Mouse (Mus musculus) neural tube, embryonic 14.5 days (tissue): ENCODE measurements around the gene Ccdc92b. TPM values are rescaled to one million over a fixed set of nuclear protein-coding genes. Genes with fewer than 3 reads are reported as not detected.

Experiments used
- ATAC-seq: fragments of 200-750 bp; cut with Nextera tagmentation; 2 replicates; pipeline ENCODE4 v1.8.0; 2017; ENCODE audit warnings: low read depth, mild to moderate bottlenecking, moderate TSS enrichment, moderate library complexity
- H3K27ac ChIP-seq: fragments of 300-500 bp; sonication (generic); 2 replicates; pipeline ENCODE4 v1.5.1; 2014; ENCODE audit warnings: low read depth, mild to moderate bottlenecking, control low read depth, low read length, moderate library complexity, mixed read lengths
- H3K27me3 ChIP-seq: fragments of 300-500 bp; sonication (generic); 2 replicates; pipeline ENCODE4 v1.6.1; 2014; ENCODE audit warnings: low read length; ENCODE audit not compliant: control insufficient read depth, insufficient read depth
- H3K36me3 ChIP-seq: fragments of 300-500 bp; sonication (generic); 2 replicates; pipeline ENCODE4 v1.6.1; 2014; ENCODE audit warnings: low read length, mixed read lengths; ENCODE audit not compliant: control insufficient read depth, insufficient read depth
- H3K4me1 ChIP-seq: fragments of 300-500 bp; sonication (generic); 2 replicates; pipeline ENCODE4 v1.6.1; 2014; ENCODE audit warnings: low read length; ENCODE audit not compliant: control insufficient read depth, insufficient read depth
- H3K4me2 ChIP-seq: fragments of 300-500 bp; sonication (generic); 2 replicates; pipeline ENCODE4 v1.6.1; 2014; ENCODE audit warnings: mild to moderate bottlenecking, low read depth, low read length, control low read depth
- H3K4me3 ChIP-seq: fragments of 300-500 bp; sonication (generic); 2 replicates; pipeline ENCODE4 v1.5.1; 2014; ENCODE audit warnings: low read depth, low read length, control low read depth, mixed read lengths
- H3K9ac ChIP-seq: fragments of 300-500 bp; sonication (generic); replicated peaks from 2 replicates; pipeline ENCODE4 v1.6.1; 2014; ENCODE audit warnings: low read depth, mild to moderate bottlenecking, control low read depth, low read length, mixed read lengths
- H3K9me3 ChIP-seq: fragments of 300-500 bp; sonication (generic); 2 replicates; pipeline ENCODE4 v1.6.1; 2016; ENCODE audit warnings: low read length; ENCODE audit not compliant: control insufficient read depth
- WGBS: fragments of 180-500 bp; shearing (Covaris S2); extraction: QIAGEN DNeasy Blood & Tissue Kit; methylation state at CpG from one replicate; pipeline ENCODE4 v1.1.7; 2014; 5-methylcytosine and 5-hydroxymethylcytosine counted together
- polyA plus RNA-seq: library from polyadenylated mRNA; unstranded; fragments of >200 nt; fragmentation: Nextera tagmentation; extraction: Ambion mirVana; gene quantifications from 2 replicates; pipeline ENCODE4 v1.2.1, GENCODE M21; 2014

Gene Ccdc92b
- polyA plus RNA-seq, 1 experiment from 2014 or later, result 4.1 TPM

DNA sequence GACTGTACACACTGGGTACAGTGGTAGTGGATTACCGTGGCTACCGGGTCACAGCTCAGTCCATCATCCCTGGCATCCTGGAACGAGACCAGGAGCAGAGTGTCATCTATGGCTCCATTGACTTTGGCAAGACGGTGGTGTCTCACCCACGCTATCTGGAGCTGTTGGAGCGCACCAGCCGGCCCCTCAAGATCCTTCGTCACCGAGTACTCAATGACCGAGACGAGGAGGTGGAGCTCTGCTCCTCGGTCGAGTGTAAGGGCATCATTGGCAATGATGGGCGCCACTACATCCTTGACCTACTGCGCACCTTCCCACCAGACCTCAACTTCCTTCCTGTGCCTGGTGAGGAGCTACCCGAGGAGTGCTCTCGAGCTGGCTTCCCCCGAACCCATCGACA is 42.2 kb downstream of the Ccdc92b start:
- Histone ChIP-seq H3K9ac (no peak overlapping the region), H3K4me3 (no peak overlapping the region), H3K27me3 (no peaks in the 10 kb centered on the region), H3K9me3 (no peaks in the 10 kb centered on the region), H3K4me1 (no peaks in the 10 kb centered on the region), H3K36me3 (peaks cover 81% of the 10 kb centered on the region), H3K27ac (no peak overlapping the region), H3K4me2 (no peak overlapping the region)
- ATAC-seq, result no peak
- WGBS, result 97% methylated on average over 19 of the region's 19 CpGs

DNA sequence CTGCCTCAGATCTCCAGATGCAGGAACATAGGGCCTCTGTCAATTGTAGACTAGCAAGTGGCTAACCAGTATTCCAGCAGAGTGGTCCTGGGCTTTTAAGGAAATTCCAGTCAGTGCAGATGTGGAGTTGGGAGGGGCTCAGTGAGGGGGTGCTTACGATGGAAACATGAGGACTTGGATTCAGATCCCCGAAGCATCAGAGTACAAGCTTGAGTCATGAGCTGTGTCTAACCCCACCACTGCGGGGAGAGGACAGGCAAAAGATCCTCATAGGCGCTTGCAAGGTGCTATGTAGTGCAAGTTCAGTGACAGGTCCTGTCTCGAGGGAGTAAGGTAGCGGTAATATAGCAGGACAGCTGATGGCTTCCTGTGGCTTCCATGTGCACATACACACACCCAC is 42.8 kb downstream of the Ccdc92b start:
- no peaks in the 10 kb centered on the region for H3K4me1 ChIP-seq
- H3K36me3 ChIP-seq, result peaks cover 83% of the 10 kb centered on the region
- H3K27me3 ChIP-seq, result no peaks in the 10 kb centered on the region
- 89% methylated on average over 6 of the region's 6 CpGs for WGBS
- no peak for ATAC-seq
- no peak overlapping the region for H3K27ac ChIP-seq
- no peaks in the 10 kb centered on the region for H3K9me3 ChIP-seq
- no peak overlapping the region for H3K4me3 ChIP-seq
- H3K4me2 ChIP-seq, result no peak overlapping the region
- H3K9ac ChIP-seq, result no peak overlapping the region

DNA sequence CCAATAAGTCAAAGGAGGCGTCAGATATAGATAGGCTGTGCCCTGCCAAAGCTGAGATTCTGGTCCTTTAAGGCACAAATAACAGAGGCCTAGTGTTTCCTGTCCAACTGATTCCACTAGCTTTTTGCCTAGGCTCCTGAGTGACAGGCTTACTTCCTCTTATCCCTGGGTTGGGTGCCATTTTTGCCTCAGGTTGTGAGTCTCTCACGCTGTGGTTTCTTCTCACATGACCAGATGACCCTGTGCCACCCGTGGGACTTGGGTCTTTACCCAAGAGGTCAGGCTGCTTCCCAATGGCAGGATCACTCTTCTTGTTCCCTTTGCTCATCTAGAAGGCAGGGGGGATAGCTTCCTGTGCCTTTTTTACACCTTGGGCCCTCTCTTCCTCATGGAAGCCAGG is 44.9 kb downstream of the Ccdc92b start:
- Histone ChIP-seq H3K9ac (no peak overlapping the region), H3K27me3 (no peaks in the 10 kb centered on the region), H3K27ac (no peak overlapping the region), H3K4me3 (no peak overlapping the region), H3K36me3 (peaks cover 79% of the 10 kb centered on the region), H3K4me1 (no peaks in the 10 kb centered on the region), H3K9me3 (no peaks in the 10 kb centered on the region), H3K4me2 (no peak overlapping the region)
- no peak for ATAC-seq
- 94% methylated on average over 3 of the region's 3 CpGs for WGBS

DNA sequence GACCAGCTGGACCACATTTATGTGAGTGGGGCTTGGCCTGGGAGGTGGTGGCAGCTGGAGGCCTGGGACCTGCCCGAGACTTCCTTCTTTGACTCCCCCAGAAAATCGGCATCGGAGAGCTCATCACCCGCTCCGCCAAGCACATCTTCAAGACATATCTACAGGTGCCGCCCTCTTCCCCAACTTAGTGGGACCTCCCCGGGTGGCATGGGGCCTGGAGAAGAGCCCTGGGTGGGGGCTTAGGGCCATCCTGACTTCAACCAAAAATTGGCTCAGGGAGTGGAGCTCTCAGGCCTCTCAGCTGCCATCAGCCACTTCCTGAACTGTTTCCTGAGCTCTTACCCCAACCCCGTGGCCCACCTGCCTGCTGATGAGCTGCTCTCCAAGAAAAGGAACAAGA is 45.5 kb downstream of the Ccdc92b start:
- Histone ChIP-seq H3K27ac (no peak overlapping the region), H3K27me3 (no peaks in the 10 kb centered on the region), H3K36me3 (peaks cover 73% of the 10 kb centered on the region), H3K4me1 (no peaks in the 10 kb centered on the region), H3K4me2 (no peak overlapping the region), H3K9ac (no peak overlapping the region), H3K9me3 (no peaks in the 10 kb centered on the region), H3K4me3 (no peak overlapping the region)
- ATAC-seq, result no peak
- 96% methylated on average over 8 of the region's 8 CpGs for WGBS

DNA sequence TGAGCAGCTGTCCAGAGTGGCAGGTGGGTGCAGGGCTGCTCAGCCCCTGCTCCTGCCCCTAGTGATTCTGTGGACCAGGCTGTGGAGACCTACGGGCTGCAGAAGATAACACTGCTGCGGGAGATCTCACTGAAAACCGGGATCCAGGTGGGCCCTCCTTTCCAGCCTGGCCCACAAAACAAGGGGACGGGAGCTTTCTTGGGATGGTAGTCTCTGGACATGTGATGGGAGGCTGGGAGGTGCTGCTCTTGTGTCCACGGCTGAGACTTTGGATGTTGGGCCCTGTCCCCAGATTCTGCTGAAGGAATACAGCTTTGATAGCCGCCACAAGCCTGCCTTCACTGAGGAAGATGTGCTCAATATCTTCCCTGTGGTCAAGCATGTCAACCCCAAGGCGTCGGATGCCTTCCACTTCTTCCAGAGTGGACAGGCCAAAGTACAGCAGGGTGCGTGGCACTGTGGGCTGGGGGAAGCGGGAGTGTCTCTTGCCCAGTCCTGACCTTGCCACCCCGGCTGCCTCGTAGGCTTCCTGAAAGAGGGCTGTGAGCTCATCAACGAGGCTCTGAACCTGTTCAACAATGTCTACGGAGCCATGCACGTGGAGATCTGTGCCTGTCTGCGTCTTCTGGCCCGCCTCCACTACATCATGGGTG is 46.4 kb downstream of the Ccdc92b start:
- H3K9ac ChIP-seq, result no peak overlapping the region
- no peak overlapping the region for H3K4me3 ChIP-seq
- no peak overlapping the region for H3K4me2 ChIP-seq
- H3K27me3 ChIP-seq, result no peaks in the 10 kb centered on the region
- H3K9me3 ChIP-seq, result no peaks in the 10 kb centered on the region
- no peaks in the 10 kb centered on the region for H3K4me1 ChIP-seq
- 96% methylated on average over 17 of the region's 17 CpGs for WGBS
- peaks cover 65% of the 10 kb centered on the region for H3K36me3 ChIP-seq
- no peak for ATAC-seq
- H3K27ac ChIP-seq, result no peak overlapping the region

DNA sequence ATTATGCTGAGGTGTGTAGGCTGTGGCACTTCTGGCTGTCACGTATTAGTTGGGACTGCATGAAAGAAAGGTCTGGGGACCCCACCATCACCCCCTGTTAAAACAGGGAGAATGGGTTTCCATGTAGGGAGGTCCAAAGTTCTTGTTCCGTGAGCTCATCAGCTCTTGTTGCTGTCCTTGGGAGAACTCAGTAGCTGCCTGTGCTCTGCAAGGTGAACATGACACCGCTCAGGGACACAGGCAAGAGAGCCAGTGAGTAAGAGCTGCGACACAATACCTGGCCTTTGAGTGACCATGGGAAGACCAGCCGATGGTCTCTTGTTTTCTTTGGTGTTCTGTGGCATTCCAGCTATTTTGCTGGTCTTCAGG is 46.9 kb downstream of the Ccdc92b start:
- Histone ChIP-seq H3K9ac (no peak overlapping the region), H3K4me3 (no peak overlapping the region), H3K4me2 (no peak overlapping the region), H3K9me3 (no peaks in the 10 kb centered on the region), H3K4me1 (no peaks in the 10 kb centered on the region), H3K27ac (no peak overlapping the region), H3K36me3 (peaks cover 63% of the 10 kb centered on the region), H3K27me3 (no peaks in the 10 kb centered on the region)
- no peak for ATAC-seq
- 94% methylated on average over 5 of the region's 5 CpGs for WGBS

DNA sequence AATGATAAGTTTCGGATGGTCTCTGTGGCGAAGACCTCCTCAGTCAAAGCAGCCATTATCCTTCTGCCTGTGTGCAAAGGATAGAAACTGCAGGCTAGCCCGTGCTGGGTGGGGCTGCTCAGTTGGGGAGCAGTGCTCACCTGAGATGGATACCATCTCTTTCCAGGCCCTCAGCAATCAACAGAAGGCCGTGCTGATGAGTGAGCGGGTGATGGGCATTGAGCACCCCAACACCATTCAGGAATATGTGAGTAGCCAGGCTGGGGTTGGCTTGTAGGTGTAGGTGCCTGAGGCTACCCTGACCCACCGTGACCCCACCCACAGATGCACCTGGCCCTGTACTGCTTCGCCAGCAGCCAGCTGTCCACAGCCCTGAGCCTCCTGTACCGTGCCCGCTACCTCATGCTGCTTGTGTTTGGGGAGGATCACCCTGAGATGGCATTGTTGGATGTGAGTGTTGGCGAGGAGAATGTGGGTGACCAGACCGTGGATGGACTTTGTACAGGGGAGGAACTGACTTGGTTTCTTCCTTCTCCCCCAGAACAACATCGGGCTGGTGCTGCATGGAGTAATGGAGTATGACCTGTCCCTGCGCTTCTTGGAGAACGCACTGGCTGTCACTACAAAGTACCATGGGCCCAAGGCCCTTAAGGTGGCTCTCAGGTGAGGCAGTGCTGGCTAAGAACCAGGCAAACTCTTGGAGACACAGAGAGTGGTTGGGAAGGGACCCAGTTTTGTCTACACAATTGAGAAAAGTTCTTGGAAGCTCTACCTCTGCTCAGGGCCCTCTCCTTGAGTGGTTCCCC is 47.6 kb downstream of the Ccdc92b start:
- no peaks in the 10 kb centered on the region for H3K27me3 ChIP-seq
- no peaks in the 10 kb centered on the region for H3K4me1 ChIP-seq
- H3K27ac ChIP-seq, result no peak overlapping the region
- ATAC-seq, result no peak
- WGBS, result 97% methylated on average over 14 of the region's 14 CpGs
- no peak overlapping the region for H3K9ac ChIP-seq
- no peaks in the 10 kb centered on the region for H3K9me3 ChIP-seq
- H3K4me2 ChIP-seq, result no peak overlapping the region
- no peak overlapping the region for H3K4me3 ChIP-seq
- H3K36me3 ChIP-seq, result peaks cover 56% of the 10 kb centered on the region

DNA sequence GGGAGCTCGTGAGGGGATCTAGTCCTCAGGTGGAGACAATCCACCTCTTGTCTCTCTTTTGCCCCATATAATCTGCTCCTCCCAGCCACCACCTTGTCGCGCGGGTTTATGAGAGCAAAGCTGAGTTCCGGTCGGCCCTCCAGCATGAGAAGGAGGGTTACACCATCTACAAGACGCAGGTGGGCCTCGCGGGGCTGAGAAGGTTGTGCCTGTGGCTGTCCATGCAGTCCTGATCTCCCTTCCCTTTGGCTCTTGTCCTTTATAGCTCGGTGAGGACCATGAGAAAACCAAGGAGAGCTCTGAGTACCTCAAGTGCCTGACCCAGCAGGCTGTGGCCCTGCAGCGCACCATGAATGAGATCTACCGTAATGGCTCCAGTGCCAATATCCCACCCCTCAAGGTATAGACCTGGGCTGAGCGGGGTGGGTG is 48.2 kb downstream of the Ccdc92b start:
- Histone ChIP-seq H3K9me3 (no peaks in the 10 kb centered on the region), H3K36me3 (peaks cover 49% of the 10 kb centered on the region), H3K9ac (no peak overlapping the region), H3K27me3 (no peaks in the 10 kb centered on the region), H3K4me3 (no peak overlapping the region), H3K27ac (no peak overlapping the region), H3K4me1 (no peaks in the 10 kb centered on the region), H3K4me2 (no peak overlapping the region)
- 94% methylated on average over 13 of the region's 13 CpGs for WGBS
- no peak for ATAC-seq

DNA sequence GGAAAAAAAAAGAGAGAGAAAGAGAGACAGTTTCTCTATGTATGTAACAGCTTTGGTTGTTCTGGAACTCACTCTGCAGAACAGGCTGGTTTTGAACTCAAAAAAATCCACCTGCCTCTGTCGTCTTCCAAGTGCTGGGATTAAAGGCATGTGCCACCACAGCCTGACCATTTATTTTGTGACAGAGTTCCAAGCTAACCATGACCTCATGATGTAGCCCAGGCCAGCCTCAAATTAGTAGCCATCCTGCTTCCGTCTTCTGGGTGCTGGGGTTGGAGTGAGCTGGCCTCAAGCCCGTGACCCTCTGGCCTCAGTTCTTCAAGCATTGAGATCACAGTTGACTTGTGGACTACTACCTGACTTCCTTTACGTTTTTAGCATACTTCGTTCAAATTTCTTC is 49.1 kb downstream of the Ccdc92b start:
- ATAC-seq, result no peak
- Histone ChIP-seq H3K4me1 (no peaks in the 10 kb centered on the region), H3K4me3 (no peak overlapping the region), H3K27ac (no peak overlapping the region), H3K36me3 (peaks cover 42% of the 10 kb centered on the region), H3K4me2 (no peak overlapping the region), H3K27me3 (no peaks in the 10 kb centered on the region), H3K9ac (no peak overlapping the region), H3K9me3 (no peaks in the 10 kb centered on the region)
- 89% methylated on average over 5 of the region's 5 CpGs for WGBS
